Mouse (Mus musculus) kidney, adult 2 months (tissue): Measurements from ENCODE around the gene Itga11. TPM values are rescaled to one million over a fixed set of nuclear protein-coding genes. Genes with fewer than 3 reads are reported as not detected.

Experiments used
- DNase-seq: peaks from one replicate; pipeline ENCODE4 v3.0.0; 2021
- H3K27ac ChIP-seq: fragments of 200-500 bp; 2 replicates; pipeline ENCODE4 v1.5.1; 2012; ENCODE audit warnings: low read depth, low read length, control low read depth, inconsistent platforms; ENCODE audit not compliant: insufficient read depth
- H3K27me3 ChIP-seq: fragments of 200-500 bp; replicated peaks from 2 replicates; pipeline ENCODE4 v1.6.1; 2012; ENCODE audit warnings: mild to moderate bottlenecking, moderate library complexity, low read length, inconsistent platforms; ENCODE audit not compliant: control insufficient read depth, insufficient read depth
- H3K36me3 ChIP-seq: fragments of 200-500 bp; 2 replicates; pipeline ENCODE4 v1.6.1; 2012; ENCODE audit warnings: mild to moderate bottlenecking, moderate library complexity, low read length, inconsistent platforms; ENCODE audit not compliant: control insufficient read depth, insufficient read depth
- H3K4me1 ChIP-seq: fragments of 200-500 bp; 2 replicates; pipeline ENCODE4 v1.6.1; 2011; ENCODE audit warnings: low read length; ENCODE audit not compliant: control insufficient read depth, insufficient read depth
- H3K4me3 ChIP-seq: fragments of 200-500 bp; 2 replicates; pipeline ENCODE4 v1.5.1; 2011; ENCODE audit warnings: mild to moderate bottlenecking, low read depth, low read length, control low read depth; ENCODE audit not compliant: insufficient read depth
- CTCF ChIP-seq: fragments of 200-500 bp; conservative IDR thresholded peaks from 2 replicates; pipeline ENCODE4 v1.5.1; 2011; ENCODE audit warnings: low read depth, mild to moderate bottlenecking, control low read depth, low read length, moderate library complexity, mixed read lengths; ENCODE audit not compliant: insufficient read depth, insufficient read length
- POLR2A ChIP-seq: fragments of 200-500 bp; IDR thresholded peaks from one replicate; pipeline ENCODE4 v1.6.1; 2011; ENCODE audit warnings: low read depth, low read length, control low read depth
- WGBS: fragments of 180-500 bp; shearing (Covaris S2); methylation state at CpG from one replicate; pipeline ENCODE4 v1.1.7; 2018; 5-methylcytosine and 5-hydroxymethylcytosine counted together
- polyA plus RNA-seq: library from polyadenylated mRNA; depleted of rRNA; stranded (reverse); fragments of >200 nt; gene quantifications from 2 replicates; pipeline ENCODE4 v1.2.3, GENCODE M21; 2012

Gene Itga11
- polyA plus RNA-seq, 1 experiment = 0.41 TPM

DNA sequence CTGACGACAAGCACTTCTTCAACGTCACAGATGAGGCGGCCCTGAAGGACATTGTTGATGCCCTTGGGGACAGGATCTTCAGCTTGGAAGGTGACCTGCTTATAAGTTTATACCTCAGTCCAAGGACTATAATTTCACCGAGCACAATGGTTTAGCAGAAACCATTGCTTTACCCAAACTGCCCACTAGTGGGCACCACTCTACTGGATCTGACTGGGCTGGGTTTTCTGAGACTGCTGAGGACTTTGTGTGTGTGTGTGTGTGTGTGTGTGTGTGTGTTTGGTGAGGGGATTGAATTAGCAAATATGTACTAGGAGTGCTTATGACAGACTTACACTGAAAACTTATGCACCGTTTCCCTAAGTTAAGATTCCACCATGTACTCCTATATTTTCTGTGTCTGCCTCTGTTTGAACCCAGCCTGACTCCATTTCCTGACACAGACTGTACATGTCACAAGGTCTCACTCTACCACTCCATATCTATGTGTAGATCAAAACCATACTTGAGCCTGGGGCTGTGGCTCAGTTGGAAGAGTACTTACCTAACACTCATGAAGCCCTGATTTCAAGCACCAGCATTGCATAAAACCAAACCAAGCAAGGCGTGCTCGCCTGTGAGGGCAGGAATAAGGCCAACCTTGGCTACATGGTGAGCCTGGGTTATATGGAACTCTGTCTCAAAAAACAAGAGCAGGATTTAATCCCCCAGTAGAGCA, 67.1 kb downstream of the Itga11 start:
- no peaks in the 10 kb centered on the region for H3K4me1 ChIP-seq
- DNase-seq = peak; percentile 34
- peak; percentile 71 for TF ChIP-seq CTCF
- TF ChIP-seq POLR2A = no peak
- H3K27me3 ChIP-seq = no peaks in the 10 kb centered on the region
- no peaks in the 10 kb centered on the region for H3K36me3 ChIP-seq
- WGBS = 53% methylated on average over 7 of the region's 7 CpGs
- no peak overlapping the region for H3K27ac ChIP-seq
- H3K4me3 ChIP-seq = no peak overlapping the region

DNA sequence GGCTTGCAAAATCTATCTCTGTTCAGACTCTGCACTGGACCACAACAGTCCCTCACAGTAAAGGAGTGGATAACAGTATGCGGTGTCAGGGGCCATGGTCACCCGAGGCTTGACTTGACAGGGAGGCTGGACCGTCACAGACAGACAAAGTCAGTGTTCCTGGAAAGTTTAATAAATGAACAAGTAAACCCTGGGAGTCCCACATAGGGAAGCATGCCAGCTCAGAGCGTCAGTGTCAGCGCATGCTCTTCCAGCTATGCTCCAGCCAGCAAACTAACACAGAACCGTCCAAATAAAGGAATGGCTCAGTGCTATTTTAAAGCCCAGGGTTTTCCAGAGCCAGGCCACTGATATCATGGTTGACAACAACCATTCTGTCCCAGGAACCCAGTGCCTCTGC, 69.0 kb downstream of the Itga11 start:
- Histone ChIP-seq H3K36me3 (no peaks in the 10 kb centered on the region), H3K4me1 (no peaks in the 10 kb centered on the region), H3K27ac (no peak overlapping the region), H3K4me3 (no peak overlapping the region), H3K27me3 (no peaks in the 10 kb centered on the region)
- TF ChIP-seq CTCF (no peak), POLR2A (no peak)
- WGBS = 40% methylated on average over 6 of the region's 6 CpGs
- peak; percentile 59 for DNase-seq

DNA sequence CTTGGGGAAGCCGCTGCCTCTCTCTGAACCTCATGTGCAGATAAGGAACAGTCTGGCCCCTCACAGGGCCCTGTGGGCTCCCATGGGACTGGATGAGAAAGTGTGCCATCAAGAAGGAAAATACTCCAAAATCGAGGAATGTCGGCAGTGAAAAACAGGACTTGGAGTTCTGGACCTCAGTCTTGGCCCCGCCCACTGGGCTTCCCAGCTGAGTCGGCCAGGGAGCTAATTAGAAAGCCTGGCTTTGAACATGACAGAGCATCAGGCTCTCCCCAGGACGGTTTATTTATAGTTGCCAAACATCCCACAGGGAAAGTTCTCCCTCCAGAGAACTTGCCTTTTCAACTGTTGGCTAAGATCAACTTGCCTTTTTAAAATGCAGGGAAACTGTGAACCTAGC, 72.0 kb downstream of the Itga11 start:
- TF ChIP-seq CTCF (no peak), POLR2A (no peak)
- 47% methylated on average over 6 of the region's 6 CpGs for WGBS
- H3K4me1 ChIP-seq = no peaks in the 10 kb centered on the region
- H3K4me3 ChIP-seq = no peak overlapping the region
- no peaks in the 10 kb centered on the region for H3K27me3 ChIP-seq
- DNase-seq = peak; percentile 28
- H3K27ac ChIP-seq = no peak overlapping the region
- no peaks in the 10 kb centered on the region for H3K36me3 ChIP-seq

DNA sequence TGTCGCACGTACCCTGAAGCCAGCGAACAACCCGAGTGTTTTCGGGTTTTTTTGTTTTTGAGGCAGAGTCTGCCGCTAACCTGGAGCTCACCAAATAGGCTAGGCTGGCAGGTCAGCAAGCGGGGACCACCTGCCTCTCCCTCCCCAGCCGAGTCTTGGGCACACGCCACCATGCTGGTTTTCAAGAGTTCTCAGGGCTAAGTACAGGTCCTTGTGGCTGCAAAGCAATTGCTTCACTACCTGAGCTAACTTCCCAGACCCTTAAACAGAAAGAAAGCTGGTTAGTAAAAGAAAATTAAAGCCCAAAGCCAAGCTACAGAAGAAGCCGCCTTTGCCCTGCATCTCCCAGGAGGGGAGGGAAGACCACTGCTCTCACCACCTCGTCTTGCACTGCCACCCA, 72.8 kb downstream of the Itga11 start:
- Histone ChIP-seq H3K27ac (no peak overlapping the region), H3K27me3 (no peaks in the 10 kb centered on the region), H3K4me1 (no peaks in the 10 kb centered on the region), H3K4me3 (no peak overlapping the region), H3K36me3 (no peaks in the 10 kb centered on the region)
- TF ChIP-seq CTCF (no peak), POLR2A (no peak)
- 91% methylated on average over 11 of the region's 11 CpGs for WGBS
- no peak for DNase-seq

DNA sequence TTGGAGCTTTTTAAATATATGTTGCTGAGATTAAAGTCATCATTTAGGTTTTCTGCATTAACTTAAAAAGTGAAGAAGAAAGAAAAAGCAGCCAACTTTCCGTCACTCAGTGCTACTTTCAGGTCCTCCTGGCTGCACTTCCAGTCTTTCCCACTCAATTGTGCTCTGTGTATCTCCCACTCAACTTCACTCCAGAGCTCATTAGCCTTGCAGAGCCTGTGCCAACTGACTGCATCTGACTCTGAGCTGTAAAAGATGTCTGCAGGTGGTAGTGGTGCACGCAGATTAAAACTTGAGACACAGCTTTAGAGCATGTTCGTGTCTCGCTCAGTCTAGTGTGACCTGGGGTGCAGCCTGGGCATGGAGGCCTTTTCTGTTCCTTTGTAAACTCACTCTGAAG, 80.7 kb downstream of the Itga11 start:
- H3K36me3 ChIP-seq = no peaks in the 10 kb centered on the region
- no peak for DNase-seq
- H3K27ac ChIP-seq = no peak overlapping the region
- H3K27me3 ChIP-seq = no peaks in the 10 kb centered on the region
- 60% methylated on average over 4 of the region's 4 CpGs for WGBS
- no peaks in the 10 kb centered on the region for H3K4me1 ChIP-seq
- no peak overlapping the region for H3K4me3 ChIP-seq
- TF ChIP-seq POLR2A (no peak), CTCF (no peak)

DNA sequence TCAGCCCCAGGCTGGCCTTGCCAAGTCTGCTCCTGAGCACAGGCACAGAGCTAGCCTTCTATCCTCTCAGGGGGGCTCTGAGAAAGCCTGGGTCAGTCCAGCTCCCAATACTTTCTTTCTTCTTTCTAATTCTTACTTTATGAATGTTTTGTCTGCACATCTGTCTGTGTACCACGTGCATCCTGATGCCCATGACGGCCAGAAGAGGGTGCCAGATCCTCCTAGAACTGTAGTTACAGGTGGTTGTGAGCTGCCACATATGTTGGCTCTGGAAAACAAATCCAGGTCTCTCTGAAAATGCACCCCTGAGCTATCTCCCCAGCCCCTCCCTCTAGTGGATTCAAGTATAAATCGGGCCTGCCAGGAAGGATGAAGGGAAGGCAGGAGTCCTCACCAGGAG, 82.0 kb downstream of the Itga11 start:
- H3K4me3 ChIP-seq = no peak overlapping the region
- no peak for DNase-seq
- no peaks in the 10 kb centered on the region for H3K36me3 ChIP-seq
- no peaks in the 10 kb centered on the region for H3K27me3 ChIP-seq
- WGBS = 54% methylated on average over 3 of the region's 3 CpGs
- no peak for TF ChIP-seq POLR2A
- TF ChIP-seq CTCF = peak; percentile 41
- no peak overlapping the region for H3K27ac ChIP-seq
- H3K4me1 ChIP-seq = no peaks in the 10 kb centered on the region

DNA sequence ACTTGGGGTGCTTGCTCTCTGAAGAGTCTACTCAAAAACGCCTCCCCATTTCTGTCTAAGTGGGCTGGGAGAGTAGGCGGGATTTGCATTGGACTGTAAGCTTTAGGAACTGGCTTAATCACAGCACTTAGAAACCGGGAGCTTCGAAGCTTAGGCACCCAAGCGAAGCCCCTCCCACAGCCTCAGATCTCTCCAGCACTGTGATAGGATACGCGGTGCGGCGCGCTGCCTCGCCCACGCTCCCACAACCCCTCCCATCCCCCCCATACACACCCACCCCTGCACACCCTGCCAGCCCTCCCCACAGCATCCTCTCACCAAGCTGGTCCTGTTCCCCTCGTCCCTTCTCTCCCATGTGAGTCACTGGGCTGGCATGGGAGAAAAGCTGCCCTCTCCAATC, 85.9 kb downstream of the Itga11 start:
- H3K4me1 ChIP-seq = no peaks in the 10 kb centered on the region
- H3K36me3 ChIP-seq = no peaks in the 10 kb centered on the region
- no peak for DNase-seq
- WGBS = 14% methylated on average over 13 of the region's 13 CpGs
- H3K27ac ChIP-seq = no peak overlapping the region
- no peak overlapping the region for H3K4me3 ChIP-seq
- H3K27me3 ChIP-seq = no peaks in the 10 kb centered on the region
- TF ChIP-seq POLR2A (no peak), CTCF (no peak)

DNA sequence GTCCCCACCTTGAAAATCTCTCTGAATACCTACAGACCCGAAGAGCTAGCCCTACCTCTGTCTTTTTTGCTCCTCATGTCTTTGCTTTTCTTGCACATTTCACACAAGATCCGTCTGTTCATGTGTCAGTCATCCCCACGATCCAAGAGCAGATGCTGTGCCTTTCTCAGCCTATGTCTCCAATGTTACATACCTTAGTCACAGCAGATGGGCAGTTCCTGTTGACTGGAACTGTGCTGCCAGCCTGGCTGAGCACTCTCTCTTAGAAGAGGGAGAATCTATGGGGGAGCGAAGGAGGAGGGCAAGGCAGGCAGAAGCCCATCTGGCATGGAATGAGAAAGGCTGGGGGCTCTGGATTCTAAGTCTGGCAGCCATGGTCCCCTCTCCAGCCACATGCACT, 87.7 kb downstream of the Itga11 start:
- DNase-seq = no peak
- H3K4me3 ChIP-seq = no peak overlapping the region
- H3K36me3 ChIP-seq = no peaks in the 10 kb centered on the region
- no peaks in the 10 kb centered on the region for H3K4me1 ChIP-seq
- WGBS = 84% methylated on average over 4 of the region's 4 CpGs
- no peaks in the 10 kb centered on the region for H3K27me3 ChIP-seq
- TF ChIP-seq CTCF (no peak), POLR2A (no peak)
- no peak overlapping the region for H3K27ac ChIP-seq
